Mouse (Mus musculus) neural tube, embryonic 10.5 days (tissue): ENCODE data around the gene Mecom.

ENCODE experiments used
- DNase-seq: peaks from one replicate; pipeline ENCODE4 v3.0.0-alpha.2; 2017; ENCODE audit warnings: low spot score; ENCODE audit errors: extremely low spot score

Gene Mecom

GRCm38 (mm10) chr3:30486422-30486821, 61.4 kb downstream of the Mecom start:
- DNase-seq: no peak

- DNase-seq: no peak
Observed at GRCm38 (mm10) chr3:30483006-30483684, 64.7 kb downstream of the Mecom start.

DNA sequence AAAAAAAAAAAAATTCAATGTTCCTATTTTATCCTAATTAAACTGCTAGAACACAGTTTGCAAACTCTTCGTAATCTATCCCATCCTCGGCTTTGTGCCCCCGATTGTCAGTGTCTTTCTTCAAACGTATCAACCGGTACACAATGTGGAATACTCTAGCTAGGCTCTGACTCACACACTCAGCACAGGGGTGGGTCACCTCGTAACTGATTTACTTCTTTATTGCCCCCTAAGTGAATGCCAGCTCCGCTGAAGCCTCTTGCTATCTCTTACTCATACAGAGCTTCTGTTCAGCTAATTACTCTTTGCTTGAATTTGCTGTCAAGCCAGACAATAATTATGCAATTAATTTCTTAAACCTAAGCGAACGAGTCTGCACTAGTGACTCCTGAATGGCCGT, 66.1 kb downstream of the Mecom start:
- no peak for DNase-seq

GRCm38 (mm10) chr3:30480551-30480950, 67.3 kb downstream of the Mecom start:
- no peak for DNase-seq

- no peak for DNase-seq
Observed at GRCm38 (mm10) chr3:30478252-30478651, 69.6 kb downstream of the Mecom start.

DNA sequence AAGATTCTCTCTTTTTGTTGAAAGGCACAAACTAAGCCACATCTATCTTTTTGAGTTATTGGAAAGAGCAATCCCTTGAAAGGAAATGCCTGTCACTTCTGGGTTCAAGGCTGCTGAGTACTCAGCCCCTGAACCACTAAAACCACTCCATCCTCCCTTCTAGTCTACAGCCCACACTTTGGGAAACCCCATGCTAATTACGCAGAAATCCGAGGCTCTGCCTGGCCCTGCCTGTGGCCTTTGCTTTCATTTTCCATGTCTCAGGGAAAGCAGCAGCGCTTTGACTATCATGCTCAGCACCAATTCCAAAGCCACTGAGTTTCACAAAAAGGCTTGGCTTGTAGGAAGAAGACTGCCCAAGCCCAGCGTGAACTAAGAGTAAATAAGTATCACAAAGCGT, 70.8 kb downstream of the Mecom start:
- DNase-seq: no peak

DNA sequence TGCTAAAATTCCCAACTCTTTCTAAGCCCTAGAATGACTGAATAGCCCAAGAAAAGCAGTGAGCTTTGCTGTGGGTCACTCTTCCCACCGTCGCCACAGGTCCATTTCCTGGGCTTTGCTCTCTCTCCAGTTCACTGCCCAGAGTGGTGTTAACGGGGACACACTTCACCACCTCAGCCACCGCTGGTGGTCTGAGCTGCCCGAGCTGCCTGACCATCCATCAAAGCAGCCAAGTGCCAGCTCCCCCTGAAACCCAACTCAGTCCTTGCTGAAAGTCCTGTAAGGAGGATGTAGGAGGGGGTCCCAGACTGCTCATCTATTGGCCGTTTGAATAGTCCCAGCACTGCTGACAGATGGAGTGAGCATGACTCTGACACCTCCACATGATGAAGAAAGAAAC, 72.2 kb downstream of the Mecom start:
- DNase-seq: no peak

- DNase-seq: no peak
Observed at GRCm38 (mm10) chr3:30468068-30468835, 79.6 kb downstream of the Mecom start.

DNA sequence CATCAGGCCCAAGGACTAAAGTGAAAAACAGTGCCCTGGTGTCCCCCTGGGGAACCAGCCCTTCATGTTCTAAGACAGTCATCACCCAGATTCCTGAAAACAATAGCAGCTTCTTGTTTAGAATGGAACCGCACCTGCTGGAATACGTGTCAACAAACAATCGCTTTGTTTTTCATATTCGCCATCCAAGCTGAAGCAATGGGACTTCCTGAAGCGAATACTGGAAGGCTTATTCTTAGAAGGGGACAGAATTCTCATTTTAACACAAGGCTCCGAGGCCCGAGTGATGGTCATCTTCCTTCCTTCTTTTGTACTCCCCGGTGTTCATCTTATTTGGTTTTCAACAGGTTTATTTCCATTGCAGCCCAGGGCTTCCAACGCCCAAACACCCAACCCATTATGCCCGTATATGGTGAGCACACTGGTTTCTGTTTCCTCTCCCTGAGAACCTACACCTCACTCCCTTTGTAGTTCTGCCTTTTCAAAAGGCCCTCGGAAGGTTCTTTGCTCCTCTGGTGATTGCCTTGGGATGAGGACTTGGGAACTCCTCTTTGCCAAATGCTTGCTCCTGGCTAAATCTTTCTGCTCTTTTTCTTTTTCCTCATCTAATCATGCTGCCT, 81.7 kb downstream of the Mecom start:
- DNase-seq: no peak

DNA sequence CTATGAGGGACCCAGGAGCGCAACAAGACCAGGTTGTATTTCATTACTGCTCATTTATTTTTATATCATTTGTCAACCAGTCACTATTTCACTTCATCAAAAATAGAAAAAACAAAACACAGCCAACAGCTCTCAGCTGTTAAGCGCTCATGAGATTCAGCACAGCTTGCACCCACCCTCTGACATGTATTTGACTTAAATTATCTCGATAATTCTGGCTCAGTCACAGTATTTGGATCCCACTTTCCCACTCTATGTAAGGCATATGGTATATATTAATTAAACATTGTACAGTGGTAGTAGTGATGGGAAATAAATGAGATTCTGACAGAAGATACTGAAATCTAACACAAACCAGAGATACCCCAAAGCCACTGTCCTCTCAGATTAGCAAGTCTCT, 83.3 kb downstream of the Mecom start:
- no peak for DNase-seq

GRCm38 (mm10) chr3:30461831-30462230, 86.0 kb downstream of the Mecom start:
- no peak for DNase-seq

GRCm38 (mm10) chr3:30460890-30461578, 86.8 kb downstream of the Mecom start:
- DNase-seq: no peak

DNA sequence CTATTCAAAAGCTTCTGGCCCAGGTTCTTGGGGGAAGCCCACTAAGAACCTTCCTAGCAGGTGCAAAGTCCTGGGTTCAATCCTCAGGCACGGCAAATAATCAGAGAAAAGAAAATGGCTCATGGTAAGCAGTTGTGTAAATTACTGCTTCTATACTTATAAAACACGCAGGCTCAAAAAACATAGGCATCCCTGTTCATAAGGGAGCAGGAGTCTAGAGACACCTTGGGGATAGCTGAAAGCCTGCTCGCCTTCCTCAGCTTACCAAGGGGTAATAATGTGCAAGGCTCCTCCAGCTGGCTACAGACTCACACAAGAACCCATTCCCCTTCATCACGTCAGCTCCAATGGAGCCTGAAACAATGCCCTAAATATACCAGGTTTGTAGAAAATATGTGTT, 88.2 kb downstream of the Mecom start:
- DNase-seq: no peak

GRCm38 (mm10) chr3:30457975-30458678, 89.7 kb downstream of the Mecom start:
- DNase-seq: no peak

- DNase-seq: no peak
Observed at GRCm38 (mm10) chr3:30455902-30456301, 91.9 kb downstream of the Mecom start.

DNA sequence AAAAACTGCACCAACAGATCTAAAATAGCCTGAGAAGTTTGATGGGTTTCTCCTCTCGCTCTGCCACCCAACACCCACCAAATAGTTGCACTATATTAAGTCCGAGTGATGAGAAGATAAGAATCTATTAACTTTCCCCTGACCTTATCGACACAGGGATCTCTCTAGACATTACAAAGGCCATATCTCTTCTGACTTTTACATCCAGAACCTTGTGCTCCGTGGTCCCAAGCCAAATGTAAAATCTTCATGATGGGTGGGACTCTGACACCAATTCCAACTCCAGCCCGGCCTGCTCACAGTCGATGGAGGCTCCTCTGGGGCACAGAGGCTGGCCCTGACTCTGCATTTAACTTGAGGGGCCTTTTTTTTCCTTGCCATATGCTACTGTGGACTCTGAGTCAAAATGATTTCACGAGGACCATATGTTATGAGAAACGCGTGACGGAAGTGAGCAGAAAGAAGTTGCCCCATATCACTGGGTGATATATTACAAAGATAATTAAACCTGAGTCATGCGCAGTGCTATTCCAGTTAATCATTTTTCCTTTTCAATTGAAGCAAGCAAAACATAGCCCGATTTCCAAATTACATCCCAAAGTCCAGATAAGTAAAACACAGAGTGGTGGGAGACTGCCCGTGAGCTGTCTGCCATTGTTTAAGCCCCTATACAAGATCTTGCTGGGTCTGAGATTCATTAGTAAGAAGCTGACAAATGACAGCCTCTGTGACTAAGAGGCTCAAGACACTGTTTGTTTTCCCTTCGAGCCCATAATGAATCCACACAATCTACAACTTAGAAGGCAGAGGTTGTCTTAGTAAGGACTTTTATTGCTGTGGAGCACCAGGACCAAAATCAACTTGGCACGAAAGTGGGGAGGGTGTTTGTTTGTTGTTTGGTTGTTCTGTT, 94.0 kb downstream of the Mecom start:
- no peak for DNase-seq

DNA sequence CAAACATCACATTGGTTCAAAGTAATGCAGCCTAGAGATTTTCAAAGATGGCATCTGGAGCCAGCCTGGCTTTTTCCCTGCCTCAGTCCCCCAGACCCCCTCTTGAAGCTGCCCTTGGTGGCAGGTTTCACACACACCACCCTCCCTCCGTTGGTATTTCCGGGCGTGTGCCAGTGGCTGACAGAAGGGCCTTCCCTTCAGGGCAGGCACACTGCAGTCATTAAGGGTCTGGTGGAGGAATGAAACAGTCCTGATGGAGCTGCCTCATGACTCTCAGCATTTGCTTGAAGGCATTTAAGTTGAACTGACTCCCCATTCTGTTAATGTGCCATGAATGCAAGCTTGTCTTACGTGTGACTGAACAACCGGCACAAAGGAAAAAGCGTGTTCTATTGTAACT, 94.8 kb downstream of the Mecom start:
- DNase-seq: no peak

GRCm38 (mm10) chr3:30452511-30452910, 95.3 kb downstream of the Mecom start:
- DNase-seq: no peak

GRCm38 (mm10) chr3:30450206-30450965, 97.4 kb downstream of the Mecom start:
- DNase-seq: no peak

DNA sequence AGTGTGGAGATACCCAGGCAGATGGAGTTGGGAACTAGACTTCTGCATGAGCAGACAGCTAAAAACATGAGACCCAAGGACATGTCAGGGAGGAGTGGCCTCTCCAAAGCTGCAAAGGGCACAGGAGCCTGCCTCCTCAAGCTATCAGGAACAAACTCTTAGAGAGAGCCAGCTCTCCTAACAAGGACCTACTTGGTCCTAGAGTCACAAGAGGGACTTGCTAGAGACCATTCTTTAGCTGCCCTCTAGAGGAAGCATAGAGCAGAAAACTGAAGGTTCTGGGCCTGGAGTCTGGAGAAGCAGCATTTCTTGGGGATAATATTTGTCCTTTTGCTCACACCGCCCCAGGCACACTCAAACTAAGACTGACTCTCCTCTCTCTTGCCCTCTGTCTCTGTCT, 99.2 kb downstream of the Mecom start:
- DNase-seq: no peak
